Mouse (Mus musculus) left cerebral cortex, postnatal 14 days (tissue): ENCODE results near the gene Tes3-ps. TPM values are rescaled to one million over a fixed set of nuclear protein-coding genes. Genes with fewer than 3 reads are reported as not detected.

Experiments
- DNase-seq, 2 experiments: peaks; one replicate each; pipeline ENCODE4 v3.0.0; 2021 to 2022; ENCODE audit warnings: low spot score in 2 of 2, mixed read lengths in 1 of 2
- intact Hi-C: fragments of 180-260 bp; cut with DNase I; formaldehyde crosslinking; loops from one replicate; pipeline ENCODE4 v1.15.1; 2025
- long read RNA-seq, 2 experiments: library from polyadenylated mRNA; stranded (forward); transcript quantifications; one replicate each; pipeline ENCODE4 v2.0.0; 2021
- total RNA-seq, 2 experiments: library from RNA; stranded (reverse); gene quantifications; 2 replicates each; pipeline ENCODE4 v1.2.3; 2021

The Tes3-ps gene
- total RNA-seq = 1 to 10 TPM; 1.3 to 2.4 TPM
- long read RNA-seq, experiment 1 = 0 reads
- long read RNA-seq, experiment 2 = 0 reads

DNA sequence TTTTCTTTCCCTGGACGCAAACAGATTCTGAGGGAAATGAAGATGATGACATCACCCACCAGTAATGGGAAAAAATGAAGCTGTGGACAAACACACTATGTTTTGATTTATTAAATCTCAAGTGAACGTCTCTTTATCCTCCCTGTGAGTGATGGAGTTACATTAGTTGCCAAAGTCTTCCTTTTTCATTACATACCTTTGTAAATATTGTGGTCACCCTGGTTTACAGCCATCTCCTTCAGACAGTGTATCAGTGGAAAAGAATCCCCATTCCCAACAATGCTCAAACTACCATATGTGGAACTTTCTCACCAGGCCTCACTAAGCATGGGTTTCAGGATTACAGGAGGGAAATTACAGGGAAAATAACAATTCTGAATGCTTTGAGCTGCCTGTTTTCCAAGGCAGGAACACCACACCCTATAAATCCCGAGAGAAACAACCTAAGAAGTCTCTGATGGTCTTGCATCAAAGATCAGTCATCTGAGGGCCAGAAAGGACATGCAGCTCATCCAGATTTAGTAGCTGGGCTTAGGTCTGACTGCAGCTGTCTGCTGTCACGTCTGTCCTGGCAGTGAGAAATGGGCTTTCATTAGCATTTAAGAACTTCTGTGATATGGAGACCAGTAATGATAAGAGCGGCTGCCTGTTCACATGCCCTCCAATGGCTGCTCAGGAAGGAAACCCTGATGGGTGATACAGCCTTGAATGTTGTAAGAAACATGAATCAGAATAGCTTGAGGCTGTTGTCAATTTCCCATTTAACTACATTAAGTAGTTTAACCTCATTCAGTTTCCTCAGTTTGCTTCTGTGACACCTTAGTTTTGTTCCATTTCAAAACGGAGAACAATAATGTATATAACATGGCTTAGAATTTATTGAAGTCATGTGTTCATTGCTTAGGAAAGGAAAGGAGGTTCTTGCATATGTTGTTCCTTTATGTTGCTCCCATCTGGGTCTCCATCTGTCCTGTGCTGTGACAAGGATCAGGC, at the start of gene Tes3-ps:
Gene Tes3-ps, plus strand, starts transcription at position 943 of the 993 bp plus-strand sequence.
- intact Hi-C loops = no loop called here
- no peak for DNase-seq

DNA sequence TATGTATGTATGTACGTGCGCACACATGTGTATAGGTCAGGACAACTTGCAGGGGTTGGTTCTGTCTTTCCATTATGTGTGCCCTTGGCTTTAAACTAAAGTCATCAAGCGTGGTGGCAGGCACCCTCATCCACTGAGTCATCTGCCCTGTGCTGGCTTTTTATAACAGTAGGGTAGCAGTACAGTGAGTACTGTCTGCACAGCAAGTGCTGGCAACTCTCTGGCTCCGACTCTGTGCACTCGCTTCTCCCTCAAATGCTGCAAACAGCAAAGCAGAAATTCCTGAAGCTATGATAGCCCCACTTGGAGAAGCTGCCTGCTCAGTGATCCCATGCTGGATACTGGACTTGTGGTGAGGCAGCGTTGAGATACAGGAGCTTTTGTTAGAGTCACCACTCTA, 48.7 kb upstream of the Tes3-ps start:
- intact Hi-C loops = no loop called here
- no peak for DNase-seq

DNA sequence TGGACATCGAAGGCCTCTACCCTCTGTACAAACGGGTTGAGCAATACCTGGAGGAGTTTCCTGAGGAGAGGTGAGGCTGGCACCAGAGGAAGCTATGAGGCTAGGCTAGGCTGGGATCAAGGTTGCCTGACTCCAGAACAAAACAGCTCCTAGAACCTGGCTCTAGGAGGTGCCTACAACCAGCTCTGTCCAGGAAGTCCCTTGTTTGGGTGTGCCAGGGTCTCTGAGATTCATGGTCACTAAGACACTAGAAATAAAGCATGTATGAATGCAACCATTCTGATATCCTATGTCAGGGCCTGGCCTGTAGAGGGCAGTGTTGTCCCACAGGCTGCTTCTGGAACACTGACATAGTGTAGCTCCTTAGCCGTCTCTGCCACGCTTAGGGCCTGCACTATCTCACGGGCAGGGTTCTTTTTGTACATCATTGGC, 43.8 kb upstream of the Tes3-ps start:
- intact Hi-C loops = no loop called here
- peak; percentile 84 to 88 for DNase-seq

DNA sequence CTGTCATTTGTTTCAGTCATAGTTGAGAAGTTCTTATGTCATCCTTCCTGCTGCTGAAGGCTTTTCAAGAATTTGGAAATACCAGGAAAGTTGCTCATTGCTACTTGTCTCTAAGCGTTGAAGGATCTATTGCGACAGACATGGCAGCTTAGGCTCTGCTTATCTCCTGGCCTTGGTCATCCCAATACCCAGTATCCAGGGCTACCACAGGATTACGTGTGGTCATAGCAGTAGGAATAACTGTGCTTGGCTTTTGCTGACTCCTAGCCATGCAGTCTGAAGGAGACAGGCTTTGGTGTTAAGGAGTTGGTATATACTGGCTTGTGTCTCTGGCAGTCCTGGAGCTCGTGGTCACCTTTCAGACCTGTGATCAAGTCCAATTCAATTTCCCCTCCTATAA, 32.8 kb upstream of the Tes3-ps start:
- no peak for DNase-seq
- intact Hi-C loops = no loop called here

DNA sequence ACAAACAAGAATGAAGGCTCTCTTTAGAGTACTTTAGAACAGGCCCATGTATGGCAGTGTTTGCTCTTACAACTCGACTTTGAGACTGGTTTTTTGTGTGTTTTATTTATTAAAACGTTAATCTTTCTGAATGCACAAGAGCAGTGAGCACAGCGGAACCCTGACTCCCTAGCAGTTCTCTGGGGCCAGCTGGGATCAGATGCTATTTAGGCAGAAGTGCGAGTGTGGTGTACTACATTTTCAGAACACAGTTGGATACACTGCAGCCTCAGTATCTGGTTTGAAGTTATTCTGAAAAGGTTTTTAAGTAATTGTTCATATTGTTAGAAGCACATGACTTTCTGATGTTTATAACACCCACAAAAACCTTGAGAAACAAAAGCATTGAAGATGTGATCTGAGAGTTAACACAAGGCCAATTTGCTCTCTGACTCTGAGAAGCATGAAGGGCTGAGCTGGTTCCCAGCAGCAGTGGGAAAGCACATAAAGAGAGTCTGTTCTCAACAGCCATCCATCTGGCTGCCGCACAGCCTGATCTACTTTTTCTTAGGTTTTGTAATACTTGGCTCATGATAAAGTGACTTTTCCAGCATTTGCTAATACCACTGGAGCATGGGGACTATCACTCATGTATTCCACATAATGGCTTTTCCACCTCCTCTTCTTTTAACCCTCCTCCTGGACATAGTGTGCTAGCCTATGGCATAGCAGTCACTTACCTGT, 32.3 kb upstream of the Tes3-ps start:
- peak; percentile 18 to 26 for DNase-seq
- intact Hi-C loops = no loop called here

DNA sequence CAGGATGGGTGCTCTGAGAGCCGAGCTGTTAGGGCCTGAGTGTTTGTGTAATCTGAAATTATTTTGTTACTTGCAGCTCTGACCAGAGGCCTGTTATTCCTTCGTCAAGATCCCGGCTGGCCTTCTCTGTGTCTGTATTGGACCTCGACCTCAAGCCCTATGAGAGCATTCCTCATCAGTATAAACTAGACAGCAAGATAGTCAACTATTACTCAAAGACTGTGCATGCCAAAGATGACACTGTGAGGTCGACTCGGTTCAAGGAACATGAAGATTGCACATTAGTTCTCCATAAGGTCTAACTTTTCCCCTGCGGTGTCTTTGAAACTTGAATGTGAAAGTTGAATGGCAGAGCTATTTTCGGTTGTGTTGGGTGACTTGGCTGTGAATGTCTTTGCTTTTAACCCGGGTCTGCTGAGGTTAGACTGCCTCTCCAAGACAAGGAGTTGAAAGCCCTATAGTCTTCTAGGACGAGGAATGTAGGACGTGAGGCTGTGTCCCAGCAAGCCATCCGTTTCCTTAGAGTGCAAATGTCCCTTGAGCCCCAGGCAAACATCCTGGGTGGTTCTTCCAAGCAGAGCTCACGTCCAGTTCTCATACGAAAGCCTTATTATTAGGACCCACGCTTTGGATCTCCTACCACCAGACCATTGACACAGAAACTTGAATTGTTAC, 31.5 kb upstream of the Tes3-ps start:
- intact Hi-C loops = no loop called here

DNA sequence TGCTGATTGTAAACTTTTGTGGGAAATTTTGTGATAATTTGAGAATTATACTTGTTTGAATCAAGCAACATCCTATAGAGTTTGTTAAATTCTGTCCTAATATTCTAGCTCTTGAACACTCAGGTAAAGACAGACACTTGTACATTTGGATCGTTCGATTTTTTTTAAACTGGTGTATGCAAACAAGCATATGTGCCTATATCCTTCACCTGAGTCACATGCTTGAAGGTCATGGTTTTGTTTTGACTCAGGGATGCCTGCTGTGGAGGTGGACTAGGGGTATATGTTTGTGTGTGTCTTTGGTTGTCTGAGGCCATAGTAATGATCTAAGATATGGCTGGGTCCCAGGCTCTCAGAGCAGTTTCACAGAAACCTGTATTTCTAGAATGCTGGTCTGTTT, 30.2 kb upstream of the Tes3-ps start:
- no peak for DNase-seq
- intact Hi-C loops = no loop called here

More for the DNA sequence above, 31.5 kb upstream of the Tes3-ps start:
- DNase-seq = no peak

DNA sequence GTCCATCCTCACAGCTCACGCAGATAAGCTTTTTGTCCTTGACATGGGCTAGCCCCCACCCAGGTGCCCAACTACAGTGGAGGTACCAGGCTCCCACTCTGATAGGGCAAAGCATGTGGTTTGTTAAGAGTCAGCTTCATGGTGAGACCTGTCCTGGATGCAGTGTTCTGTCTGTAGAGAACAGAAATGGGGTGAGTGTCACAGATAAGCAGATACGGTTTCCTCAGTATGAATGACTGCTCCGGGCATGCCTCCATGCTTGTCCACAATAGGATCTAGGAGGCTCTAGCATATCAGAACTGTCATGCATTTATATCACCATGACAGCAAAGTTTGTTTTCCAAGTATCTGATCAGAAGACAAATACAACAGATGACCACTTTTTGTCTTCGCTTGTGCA, 27.2 kb upstream of the Tes3-ps start:
- no peak for DNase-seq
- intact Hi-C loops = no loop called here

DNA sequence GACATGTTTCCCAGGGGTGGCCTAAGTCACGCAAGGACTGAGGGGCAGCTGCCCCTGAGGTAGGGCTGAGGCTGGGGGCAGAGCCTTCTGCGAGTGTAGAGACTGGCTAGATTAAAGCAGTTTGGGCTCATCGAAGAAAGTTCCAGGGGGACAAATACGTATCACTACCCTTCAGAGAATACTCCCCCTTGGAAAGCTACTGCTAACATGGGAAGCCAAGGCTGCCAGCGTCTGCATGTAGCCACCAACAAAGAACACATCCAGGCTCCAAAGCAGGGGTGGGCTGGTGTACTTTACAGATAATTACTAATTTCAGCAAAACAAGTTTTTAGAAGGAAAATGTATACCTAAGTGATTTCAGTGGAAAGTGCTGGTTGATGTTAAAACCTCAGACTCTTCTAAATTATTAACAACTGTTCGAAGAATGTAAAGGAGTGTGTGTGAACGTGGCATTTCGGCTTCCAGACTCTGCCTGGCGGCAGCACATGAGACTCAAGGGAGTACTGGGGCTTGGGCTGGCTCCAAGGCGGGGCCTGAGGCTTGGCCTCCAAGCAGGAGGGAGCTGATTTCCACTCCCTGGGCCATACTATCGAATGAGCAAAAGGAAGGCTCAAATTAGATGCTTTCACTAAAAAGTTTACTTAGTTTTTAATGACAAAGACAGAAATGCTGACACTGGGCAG, 26.6 kb upstream of the Tes3-ps start:
- no peak for DNase-seq
- intact Hi-C loops = no loop called here

DNA sequence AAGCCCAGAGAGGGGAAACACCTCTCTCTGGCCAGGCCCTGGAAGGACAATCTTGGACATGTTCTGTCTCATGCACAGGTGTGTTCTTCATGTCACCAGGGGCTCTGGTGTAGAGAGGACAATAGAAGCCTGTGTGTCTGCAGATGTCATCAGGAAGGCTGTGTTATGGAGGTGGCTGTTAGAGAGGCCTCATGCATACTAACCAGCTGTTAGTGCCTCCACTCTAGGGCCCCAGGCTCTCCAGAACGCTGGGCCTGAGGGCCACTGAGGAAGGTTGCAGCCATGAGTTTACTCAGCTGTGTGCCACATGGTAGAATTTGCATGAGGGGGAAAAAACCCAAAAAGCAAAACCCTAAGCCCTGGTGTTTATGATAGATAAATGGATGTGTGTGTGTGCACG, 25.5 kb upstream of the Tes3-ps start:
- no peak for DNase-seq
- intact Hi-C loops = no loop called here

DNA sequence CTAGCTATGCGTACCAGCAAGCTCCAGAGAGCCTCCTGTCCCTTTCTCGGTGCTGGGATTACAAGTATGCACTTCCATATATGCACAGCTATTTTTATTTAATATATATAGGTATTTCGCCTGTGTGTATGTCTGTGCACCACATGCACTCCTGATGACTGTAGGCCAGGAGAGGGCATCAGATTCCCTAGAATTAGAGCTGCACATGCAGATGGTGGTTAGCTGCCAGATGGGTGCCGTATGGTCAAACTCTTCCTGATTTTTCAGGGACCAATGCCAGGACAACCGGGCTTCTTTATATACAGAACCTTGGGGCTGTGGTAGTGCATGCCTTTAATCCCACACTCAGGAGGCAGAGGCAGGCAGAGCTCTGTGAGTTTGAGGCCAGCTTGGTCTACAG, 24.1 kb upstream of the Tes3-ps start:
- no peak for DNase-seq
- intact Hi-C loops = no loop called here

DNA sequence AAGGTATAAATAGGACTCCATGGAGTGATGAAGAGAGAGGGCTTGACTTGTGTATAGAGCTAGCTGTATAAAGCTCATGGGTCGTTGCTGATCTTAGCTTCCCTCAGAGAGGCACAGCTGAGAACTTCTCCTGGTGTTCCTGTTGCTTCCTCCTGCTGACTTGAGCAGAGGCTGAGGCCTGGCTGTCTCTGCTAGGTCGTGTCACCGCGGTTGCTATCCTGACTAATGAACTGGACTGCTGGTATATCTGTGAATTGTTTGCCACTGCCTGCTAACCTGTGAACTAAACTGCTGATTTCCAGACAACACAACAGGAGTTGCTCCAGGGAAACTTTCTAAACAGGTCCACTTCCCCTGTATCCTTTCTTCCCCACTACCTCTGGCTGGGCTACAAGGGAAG, 22.8 kb upstream of the Tes3-ps start:
- DNase-seq = no peak
- intact Hi-C loops = no loop called here

DNA sequence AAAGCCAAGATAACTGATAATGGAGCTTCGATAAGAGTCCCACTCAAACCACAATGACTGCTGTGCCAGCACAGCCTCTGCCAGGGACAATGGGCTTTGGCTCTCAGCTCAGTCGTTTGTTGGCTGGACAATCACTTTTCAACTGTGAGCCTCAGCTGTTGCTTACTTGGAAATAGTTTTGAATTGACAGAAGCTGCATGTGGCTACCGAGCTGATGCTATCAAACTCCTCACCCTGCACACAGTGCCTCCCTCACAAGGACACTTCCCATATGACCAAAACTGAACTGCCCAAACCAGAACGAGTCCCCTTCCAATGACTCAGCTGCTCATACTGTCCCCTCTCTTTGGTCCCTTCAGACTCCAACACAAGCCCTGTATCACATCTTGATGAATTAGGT, 22.3 kb upstream of the Tes3-ps start:
- no peak for DNase-seq
- intact Hi-C loops = no loop called here

DNA sequence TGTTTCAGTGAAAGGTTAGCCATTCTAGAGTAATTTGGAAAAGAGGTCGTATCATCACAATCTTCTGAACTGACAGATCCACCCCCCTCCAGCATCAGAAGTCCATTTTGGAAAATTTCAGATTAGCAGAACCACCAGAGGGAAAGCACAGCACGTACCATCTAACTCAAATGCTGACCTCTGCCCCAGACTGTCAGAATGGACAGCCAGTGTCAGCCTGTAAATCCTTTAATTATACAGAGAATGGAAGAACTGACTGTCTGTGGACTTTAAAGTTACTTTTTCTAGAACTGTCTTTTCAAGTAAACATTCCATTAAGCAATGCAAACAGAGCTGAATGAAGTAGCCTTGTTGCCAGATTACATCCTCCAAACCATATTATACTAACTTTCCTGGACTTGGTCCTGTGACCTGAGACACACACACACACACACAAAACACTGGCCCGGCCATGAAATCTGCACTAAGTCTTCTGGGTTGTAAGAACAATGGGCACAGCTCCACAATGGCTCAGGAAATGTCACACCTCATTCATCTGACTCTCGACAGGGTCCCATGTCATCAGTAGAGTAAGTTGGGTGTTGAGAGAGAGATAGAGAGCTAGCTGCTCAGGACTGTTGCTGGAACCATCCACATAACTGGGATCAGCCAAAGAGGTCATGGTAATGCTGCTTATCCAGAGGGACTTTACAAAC, 21.0 kb upstream of the Tes3-ps start:
- no peak for DNase-seq
- intact Hi-C loops = no loop called here

DNA sequence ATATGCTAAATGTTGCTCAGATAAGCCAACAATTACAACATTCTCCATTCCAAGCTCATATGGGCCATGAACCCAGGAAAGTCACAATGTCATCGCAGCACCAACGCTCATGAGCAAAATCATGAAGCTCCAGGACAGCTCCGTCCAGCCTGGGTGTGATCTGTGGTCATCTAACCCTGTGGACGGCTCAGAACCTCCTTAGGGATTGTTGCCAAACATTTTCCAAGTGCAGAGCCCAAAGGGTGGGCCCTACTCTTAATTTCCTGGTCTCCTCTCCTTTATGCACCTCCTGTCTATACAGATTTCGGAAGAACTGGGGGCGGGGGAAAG, 20.5 kb upstream of the Tes3-ps start:
- no peak for DNase-seq

DNA sequence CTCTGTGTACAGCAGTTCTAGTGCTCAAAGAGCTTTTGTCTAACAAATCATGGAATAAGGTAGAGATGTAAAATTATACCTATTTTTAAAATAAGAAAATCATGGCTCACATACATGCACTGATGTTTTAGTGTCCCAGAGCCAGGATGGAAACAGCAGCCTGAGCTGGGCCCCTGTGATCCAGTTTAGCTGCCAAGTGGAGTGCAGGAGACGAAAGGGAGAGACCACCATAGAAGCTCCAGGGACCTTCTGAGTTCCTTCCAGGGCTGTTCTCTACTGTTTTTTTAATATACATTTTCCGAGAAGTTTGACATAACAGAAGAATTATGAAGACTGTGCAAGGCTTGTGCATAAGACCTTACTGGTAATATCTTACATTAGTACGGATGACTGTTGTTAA, 15.2 kb upstream of the Tes3-ps start:
- DNase-seq = no peak
- intact Hi-C loops = no loop called here

More for the DNA sequence above, 20.5 kb upstream of the Tes3-ps start:
- intact Hi-C loops = no loop called here

DNA sequence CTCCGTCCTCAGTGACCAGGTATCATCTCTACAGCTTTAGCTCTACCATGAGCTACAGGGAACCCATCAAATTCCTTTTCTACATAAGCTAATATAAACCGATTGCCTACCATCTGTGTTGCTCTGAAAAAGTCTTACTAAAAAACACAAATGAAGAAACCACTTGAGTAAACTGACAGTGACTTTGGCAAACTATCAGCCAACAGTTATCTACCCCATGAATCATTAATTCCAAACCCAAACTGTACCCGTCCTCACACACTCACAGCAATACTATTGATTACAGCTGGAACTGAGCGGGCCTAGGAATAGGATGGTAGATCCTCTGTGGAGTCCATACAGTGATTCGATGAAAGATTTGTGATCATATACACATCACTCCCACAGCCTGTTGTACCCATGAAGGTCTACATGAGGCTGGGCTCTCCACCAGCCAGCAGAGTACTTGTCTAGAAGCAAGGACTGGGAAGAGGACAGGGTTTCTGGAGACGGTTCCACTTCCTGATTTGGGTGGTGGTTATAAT, 14.2 kb upstream of the Tes3-ps start:
- intact Hi-C loops = no loop called here
- DNase-seq = no peak

DNA sequence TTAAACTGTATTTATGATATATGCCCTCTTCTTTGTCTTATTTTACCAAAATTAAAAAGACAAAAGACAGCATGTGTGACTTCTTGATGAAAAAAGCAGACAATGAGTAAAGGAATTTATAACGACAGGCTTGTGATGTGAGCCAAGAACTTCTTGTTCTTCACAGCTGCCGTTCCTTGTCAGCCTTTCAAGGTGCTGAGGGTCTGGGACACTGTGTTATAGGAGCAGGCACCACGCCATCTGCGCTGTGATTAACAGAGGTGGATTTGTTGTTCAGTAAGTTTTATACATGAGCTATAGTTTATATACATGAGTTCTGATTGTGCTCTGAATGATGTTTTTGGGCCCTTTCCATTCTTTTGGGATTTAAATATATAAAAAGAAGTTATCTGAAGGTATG, 13.7 kb upstream of the Tes3-ps start:
- DNase-seq = no peak
- intact Hi-C loops = no loop called here

DNA sequence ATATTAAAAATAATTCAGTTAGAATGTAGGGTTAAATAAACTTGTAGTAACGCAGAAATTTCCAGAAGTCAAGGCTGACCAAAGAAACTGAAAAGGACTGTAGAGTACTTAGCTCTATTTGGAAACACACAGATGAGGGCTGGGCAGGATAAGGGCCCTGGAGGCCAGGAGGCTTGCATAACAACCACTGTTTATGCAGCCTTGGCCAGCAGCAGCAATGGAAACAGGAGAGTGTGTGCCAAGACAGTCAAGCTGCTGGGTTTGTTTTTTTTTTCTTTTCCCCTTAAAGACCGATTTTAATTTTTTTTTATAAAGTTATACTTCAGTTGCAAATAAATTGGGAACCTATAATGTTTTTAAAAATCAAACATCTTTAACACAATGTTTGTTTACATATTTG, 13.1 kb upstream of the Tes3-ps start:
- DNase-seq = peak; percentile 15 to 31
- intact Hi-C loops = no loop called here
